Mouse (Mus musculus) olfactory bulb, adult 2 months (tissue): ENCODE measurements around the gene Selplg. TPM values are rescaled to one million over a fixed set of nuclear protein-coding genes. Genes with fewer than 3 reads are reported as not detected.

ENCODE experiments used
- H3K27ac ChIP-seq: fragments of 200-500 bp; 2 replicates; pipeline ENCODE4 v1.5.1; 2012; ENCODE audit warnings: low read depth, low read length; ENCODE audit not compliant: insufficient read depth
- H3K4me1 ChIP-seq: fragments of 200-500 bp; 2 replicates; pipeline ENCODE4 v1.6.1; 2012; ENCODE audit warnings: low read length; ENCODE audit not compliant: control insufficient read depth, insufficient read depth
- H3K4me3 ChIP-seq: fragments of 200-500 bp; 2 replicates; pipeline ENCODE4 v1.5.1; 2012; ENCODE audit warnings: mild to moderate bottlenecking, low read depth, low read length, moderate library complexity; ENCODE audit not compliant: insufficient read depth
- CTCF ChIP-seq: fragments of 200-500 bp; IDR thresholded peaks from 2 replicates; pipeline ENCODE4 v1.5.1; 2012; ENCODE audit warnings: low read depth, mild to moderate bottlenecking, low read length, moderate library complexity; ENCODE audit not compliant: insufficient read depth
- POLR2A ChIP-seq: fragments of 200-500 bp; IDR thresholded peaks from 2 replicates; pipeline ENCODE4 v1.6.1; 2012; ENCODE audit warnings: mild to moderate bottlenecking, low read depth, low read length, moderate library complexity; ENCODE audit not compliant: insufficient read depth
- WGBS: fragments of 180-500 bp; shearing (Covaris S2); methylation state at CpG from one replicate; pipeline ENCODE4 v1.1.7; 2018; 5-methylcytosine and 5-hydroxymethylcytosine counted together
- polyA plus RNA-seq: library from polyadenylated mRNA; stranded (reverse); fragments of >200 nt; gene quantifications from 2 replicates; pipeline ENCODE4 v1.2.4, GENCODE M21; 2012; ENCODE audit warnings: low replicate concordance; ENCODE audit not compliant: missing spikeins, insufficient read depth, insufficient read length

The Selplg gene
- polyA plus RNA-seq, 1 experiment = not detected

GRCm38 (mm10) chr5:113806414-113806813, 26.0 kb downstream of the Selplg start:
- no peak for TF ChIP-seq CTCF
- H3K27ac ChIP-seq = no peak overlapping the region
- no peaks in the 10 kb centered on the region for H3K4me1 ChIP-seq
- 36% methylated on average over 10 of the region's 10 CpGs for WGBS
- H3K4me3 ChIP-seq = no peak overlapping the region

GRCm38 (mm10) chr5:113805301-113805700, 27.1 kb downstream of the Selplg start:
- no peak for TF ChIP-seq POLR2A
- TF ChIP-seq CTCF = no peak
- 87% methylated on average over 9 of the region's 9 CpGs for WGBS
- peaks cover 4% of the 10 kb centered on the region for H3K4me1 ChIP-seq
- no peak overlapping the region for H3K4me3 ChIP-seq
- no peak overlapping the region for H3K27ac ChIP-seq

- Histone ChIP-seq H3K27ac (no peak overlapping the region), H3K4me3 (no peak overlapping the region), H3K4me1 (peaks cover 7% of the 10 kb centered on the region)
- no peak for TF ChIP-seq POLR2A
- no peak for TF ChIP-seq CTCF
- WGBS = 62% methylated on average over 7 of the region's 7 CpGs
These were observed 28.0 kb downstream of the Selplg start for GRCm38 (mm10) chr5:113804395-113804966.

GRCm38 (mm10) chr5:113800280-113800679, 32.2 kb downstream of the Selplg start, which contains the start of gene Tmem119:
TSS of gene Tmem119 (minus strand) at chr5:113800516.
- 0 out of 2 replicates have a peak within 1 kb of the TSS, but pooled peaks have one; percentile 2 for H3K4me3 ChIP-seq
- H3K4me1 ChIP-seq = peaks cover 7% of the 10 kb centered on the region
- TF ChIP-seq POLR2A = no peak
- TF ChIP-seq CTCF = no peak
- 8% methylated on average over 11 of the region's 11 CpGs for WGBS
- no peak within 1 kb of the TSS for H3K27ac ChIP-seq

- H3K4me1 ChIP-seq = peaks cover 7% of the 10 kb centered on the region
- no peak for TF ChIP-seq POLR2A
- no peak for TF ChIP-seq CTCF
- no peak overlapping the region for H3K27ac ChIP-seq
- H3K4me3 ChIP-seq = 0 out of 2 replicates have a peak overlapping the region, but pooled peaks have one; percentile 2
- WGBS = 55% methylated on average over 5 of the region's 5 CpGs
These were observed 32.8 kb downstream of the Selplg start for GRCm38 (mm10) chr5:113799691-113800090.

- TF ChIP-seq POLR2A = no peak
- no peak overlapping the region for H3K4me3 ChIP-seq
- WGBS = 91% methylated on average over 9 of the region's 9 CpGs
- H3K4me1 ChIP-seq = peaks cover 7% of the 10 kb centered on the region
- H3K27ac ChIP-seq = no peak overlapping the region
These were observed 33.9 kb downstream of the Selplg start for GRCm38 (mm10) chr5:113798525-113798924.

- Histone ChIP-seq H3K4me3 (no peak overlapping the region), H3K27ac (no peak overlapping the region), H3K4me1 (peaks cover 7% of the 10 kb centered on the region)
- 32% methylated on average over 19 of the region's 19 CpGs for WGBS
- TF ChIP-seq CTCF (no peak), POLR2A (no peak)
These were observed 35.1 kb downstream of the Selplg start for GRCm38 (mm10) chr5:113797149-113797882.

- TF ChIP-seq CTCF (no peak), POLR2A (no peak)
- H3K4me3 ChIP-seq = no peak overlapping the region
- H3K27ac ChIP-seq = no peak overlapping the region
- WGBS = 14% methylated on average over 13 of the region's 13 CpGs
- peaks cover 7% of the 10 kb centered on the region for H3K4me1 ChIP-seq
These were observed 35.9 kb downstream of the Selplg start for GRCm38 (mm10) chr5:113796401-113797148.
